Mouse (Mus musculus): ENCODE results near the gene Sh3bp4.

Gene Sh3bp4

GRCm38 (mm10) chr1:89070103-89070700 is at the start of gene Sh3bp4:
TSS of gene Sh3bp4 (plus strand) at chr1:89070415.
- peak; percentile 96 for DNase-seq

- no peak for DNase-seq
These were observed 47.2 kb upstream of the Sh3bp4 start for GRCm38 (mm10) chr1:89022997-89023396.

GRCm38 (mm10) chr1:89024696-89025612 is 45.3 kb upstream of the Sh3bp4 start:
- DNase-seq, result no peak

- no peak for DNase-seq
These were observed 44.2 kb upstream of the Sh3bp4 start for GRCm38 (mm10) chr1:89026040-89026439.

DNA sequence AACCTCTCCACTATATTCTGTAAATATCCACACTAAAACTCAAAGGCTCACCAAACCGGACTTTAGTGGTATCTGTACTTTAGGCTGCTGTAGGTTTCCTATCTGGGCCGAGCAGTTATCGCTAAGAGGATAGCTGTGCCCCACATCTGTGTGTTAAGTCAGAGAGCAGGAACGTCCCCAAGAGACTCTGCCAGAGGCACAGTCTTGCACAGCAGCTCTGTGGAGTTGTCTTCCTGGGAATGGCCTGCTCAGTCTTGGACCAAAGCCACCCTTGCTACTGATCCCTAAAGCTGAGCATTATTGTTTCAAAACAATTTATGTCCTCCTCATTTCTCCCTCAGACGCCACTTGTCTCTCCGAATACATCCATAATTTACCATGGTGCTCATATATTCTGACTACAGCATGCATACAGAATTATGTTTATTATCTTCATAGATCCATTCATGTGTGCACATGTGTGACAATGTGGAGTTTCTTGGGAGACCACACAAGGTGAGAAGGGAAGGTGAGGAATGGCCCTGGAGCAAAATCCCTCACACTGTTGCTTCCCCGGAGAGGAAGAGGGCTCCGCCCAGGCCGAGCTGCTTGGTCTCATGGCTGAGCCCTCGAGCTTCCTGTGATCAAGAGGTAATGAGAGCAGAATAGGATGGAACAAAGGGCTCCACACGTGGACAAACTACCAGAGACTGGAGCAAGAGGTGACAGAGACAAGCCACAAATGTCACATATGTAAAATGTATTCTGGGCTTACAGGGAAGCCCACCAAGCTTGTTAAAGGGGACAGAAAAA is 40.9 kb upstream of the Sh3bp4 start:
- no peak for DNase-seq

DNA sequence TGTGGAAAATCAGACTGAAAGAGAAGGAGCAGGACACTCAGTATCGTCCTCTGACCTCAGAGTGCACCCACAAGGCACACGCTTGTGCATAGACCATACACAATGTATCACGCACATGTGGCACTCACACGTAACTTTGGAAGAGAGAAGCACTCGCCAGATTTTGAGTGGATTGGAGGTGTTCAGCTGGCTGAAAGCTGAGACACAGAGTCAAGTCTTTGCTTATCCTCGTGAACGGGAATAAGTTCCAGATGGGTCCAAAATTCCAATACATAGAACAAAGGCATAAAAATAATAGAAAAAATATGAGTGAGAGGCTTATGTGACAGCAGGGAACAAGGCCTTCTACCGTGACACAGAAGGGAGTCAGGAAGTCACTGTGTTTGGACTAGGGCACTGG is 36.6 kb upstream of the Sh3bp4 start:
- DNase-seq, result no peak

DNA sequence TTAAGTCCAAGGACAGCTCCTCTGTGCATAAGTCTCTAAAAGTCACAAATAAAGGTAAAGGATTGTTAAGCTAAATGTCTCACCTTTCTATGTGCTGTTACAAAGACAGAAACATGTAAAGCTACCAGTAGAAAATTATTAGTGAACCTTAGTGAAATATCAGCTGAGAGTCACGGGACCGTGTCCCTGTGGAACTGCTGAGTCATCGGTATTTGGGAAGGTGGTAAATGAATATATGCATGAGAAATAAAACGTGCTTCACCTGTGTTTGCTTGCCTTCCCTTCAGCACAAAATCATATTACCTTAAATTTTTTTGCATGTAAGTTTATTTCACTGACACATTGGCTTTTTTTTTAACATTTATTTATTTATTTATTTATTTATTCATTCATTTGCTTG is 36.2 kb upstream of the Sh3bp4 start:
- DNase-seq, result no peak

DNA sequence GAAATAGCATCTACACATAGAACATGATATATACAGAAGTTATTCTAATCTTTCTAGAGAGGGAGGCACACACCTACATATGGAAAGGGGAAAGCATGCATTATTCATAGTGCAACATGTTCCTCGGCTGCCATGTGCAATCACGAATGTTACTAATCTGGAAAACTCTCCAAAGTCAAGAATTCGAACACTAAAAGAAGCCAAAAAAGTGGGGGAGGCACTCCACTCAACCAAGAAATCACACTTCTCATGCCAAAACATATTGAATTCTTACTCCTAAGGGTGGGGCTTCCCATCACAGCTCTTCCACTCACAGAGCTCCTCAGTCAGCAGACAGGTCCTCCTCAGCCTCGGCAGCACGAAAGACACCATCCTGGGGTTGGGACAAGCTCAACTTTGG is 35.1 kb upstream of the Sh3bp4 start:
- no peak for DNase-seq

- DNase-seq, result no peak
These were observed 30.4 kb upstream of the Sh3bp4 start for GRCm38 (mm10) chr1:89039836-89040235.

- DNase-seq, result no peak
These were observed 28.9 kb upstream of the Sh3bp4 start for GRCm38 (mm10) chr1:89041290-89041689.

GRCm38 (mm10) chr1:89042081-89042480 is 28.1 kb upstream of the Sh3bp4 start:
- DNase-seq, result no peak

GRCm38 (mm10) chr1:89042956-89043355 is 27.3 kb upstream of the Sh3bp4 start:
- DNase-seq, result no peak

DNA sequence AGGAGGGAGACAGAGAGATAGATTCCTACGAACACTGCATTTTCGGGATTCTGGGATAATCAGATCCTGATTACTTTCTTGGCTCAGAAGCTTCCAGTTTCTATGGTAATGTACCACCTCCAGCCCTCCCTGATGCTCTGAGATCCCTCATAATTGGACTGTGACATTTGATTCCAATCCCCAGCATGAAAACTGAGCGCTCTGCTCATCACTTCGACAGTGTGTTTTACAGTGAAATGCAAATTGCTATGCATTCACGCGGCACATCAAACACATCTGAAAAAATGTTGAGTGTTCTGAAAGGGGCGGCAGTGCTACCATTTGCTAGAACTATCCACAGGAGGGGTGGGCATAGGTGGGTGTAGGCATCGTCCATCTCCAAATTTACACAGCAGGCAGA is 24.8 kb upstream of the Sh3bp4 start:
- no peak for DNase-seq

- no peak for DNase-seq
These were observed 20.7 kb upstream of the Sh3bp4 start for GRCm38 (mm10) chr1:89049506-89049905.

GRCm38 (mm10) chr1:89056175-89056574 is 14.0 kb upstream of the Sh3bp4 start:
- DNase-seq, result no peak

DNA sequence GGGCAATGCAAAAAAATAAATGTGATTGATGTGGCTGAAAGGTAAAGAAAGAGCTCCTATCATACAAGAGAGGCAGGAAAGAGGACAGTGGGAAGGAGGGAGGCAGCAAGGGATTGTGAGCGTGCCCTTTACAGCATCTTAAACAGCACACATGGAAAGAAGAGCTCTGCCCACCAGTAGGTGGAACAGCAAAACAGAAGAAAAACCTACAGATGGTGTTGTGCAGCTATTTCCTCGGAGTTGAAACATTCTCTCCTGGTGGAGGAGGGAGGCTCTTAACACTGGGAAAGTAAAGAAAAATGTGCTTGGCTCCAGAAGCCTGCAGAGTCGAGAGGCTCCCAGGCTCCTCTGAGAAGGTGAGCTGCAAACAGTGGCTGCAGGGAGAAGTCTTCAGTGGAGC is 12.8 kb upstream of the Sh3bp4 start:
- DNase-seq, result no peak

DNA sequence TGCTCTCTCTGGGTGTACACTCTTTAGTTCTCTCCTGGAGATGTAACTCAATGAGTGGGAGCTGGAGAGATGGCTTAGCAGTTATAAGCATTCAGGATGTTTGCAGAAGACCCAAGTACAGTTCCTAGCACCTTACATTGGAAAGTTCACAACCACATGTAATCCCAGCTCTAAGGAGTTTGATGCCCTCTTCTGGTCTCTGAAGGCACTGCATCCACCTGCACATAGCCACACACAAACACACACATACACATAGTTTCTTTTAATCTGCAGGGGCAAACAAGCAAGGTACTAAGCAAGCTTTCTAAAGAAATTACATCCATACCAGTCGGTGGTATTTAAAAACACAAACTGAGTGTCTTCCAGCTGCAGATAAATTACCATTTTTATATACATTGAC is 12.2 kb upstream of the Sh3bp4 start:
- DNase-seq, result no peak

GRCm38 (mm10) chr1:89062977-89063376 is 7.2 kb upstream of the Sh3bp4 start:
- DNase-seq, result no peak

- no peak for DNase-seq
These were observed 6.4 kb upstream of the Sh3bp4 start for GRCm38 (mm10) chr1:89063800-89064199.

- no peak for DNase-seq
These were observed 1.4 kb upstream of the Sh3bp4 start for GRCm38 (mm10) chr1:89068812-89069211.

GRCm38 (mm10) chr1:89069479-89070102 is 624 bp upstream of the Sh3bp4 start:
- peak; percentile 37 for DNase-seq

GRCm38 (mm10) chr1:89070871-89071361 is 701 bp downstream of the Sh3bp4 start:
- peak; percentile 19 for DNase-seq
